Mouse (Mus musculus): ENCODE data around the gene Prpf6.

GRCm38 (mm10) chr2:181570921-181571595 lies 20.6 kb upstream of the Prpf6 start:
- TF ChIP-seq NRF1 (IDR thresholded peaks at IDR 0.05; ENCODE audit: low read depth, low read length) (no peak), CHD1 (IDR thresholded peaks at IDR 0.05; ENCODE audit: low read depth, low read length) (no peak), E2F4 (IDR thresholded peaks at IDR 0.05; ENCODE audit: insufficient replicate concordance, low read depth, low read length) (no peak)
